Mouse (Mus musculus) hindbrain, postnatal 0 days (tissue): ENCODE results near the gene Gm49387. TPM values are rescaled to one million over a fixed set of nuclear protein-coding genes. Genes with fewer than 3 reads are reported as not detected.
A peak's percentile ranks its signal among the peaks of the same experiment; 100 is the strongest.

Experiments
- ATAC-seq: fragments of 200-750 bp; cut with Nextera tagmentation; 2 replicates; pipeline ENCODE4 v1.8.0; 2017; ENCODE audit warnings: mild to moderate bottlenecking, moderate TSS enrichment, moderate library complexity
- DNase-seq: peaks from one replicate; pipeline ENCODE4 v3.0.0-alpha.2; 2015; ENCODE audit warnings: low spot score
- H3K27ac ChIP-seq: fragments of 300-500 bp; sonication (generic); 2 replicates; pipeline ENCODE4 v1.5.1; 2014; ENCODE audit warnings: mild to moderate bottlenecking
- H3K27me3 ChIP-seq: fragments of 300-500 bp; sonication (generic); 2 replicates; pipeline ENCODE4 v1.6.1; 2014; ENCODE audit warnings: low read length, mixed read lengths; ENCODE audit not compliant: insufficient read depth
- H3K36me3 ChIP-seq: fragments of 300-500 bp; sonication (generic); 2 replicates; pipeline ENCODE4 v1.6.1; 2014; ENCODE audit warnings: low read length, mixed read lengths; ENCODE audit not compliant: insufficient read depth
- H3K4me1 ChIP-seq: fragments of 300-500 bp; sonication (generic); 2 replicates; pipeline ENCODE4 v1.6.1; 2014; ENCODE audit warnings: antibody characterized with exemption, low read length, mixed read lengths; ENCODE audit not compliant: insufficient read depth
- H3K4me2 ChIP-seq: fragments of 300-500 bp; sonication (generic); 2 replicates; pipeline ENCODE4 v1.6.1; 2014; ENCODE audit warnings: low read depth, mild to moderate bottlenecking, low read length, moderate library complexity, mixed read lengths
- H3K4me3 ChIP-seq: fragments of 300-500 bp; sonication (generic); 2 replicates; pipeline ENCODE4 v1.5.1; 2014; ENCODE audit warnings: low read length
- H3K9ac ChIP-seq: fragments of 300-500 bp; sonication (generic); replicated peaks from 2 replicates; pipeline ENCODE4 v1.6.1; 2014; ENCODE audit warnings: mild to moderate bottlenecking, low read length, moderate library complexity, mixed read lengths
- H3K9me3 ChIP-seq: fragments of 300-500 bp; sonication (generic); 2 replicates; pipeline ENCODE4 v1.6.1; 2016; ENCODE audit warnings: low read length, mixed read lengths
- CTCF ChIP-seq: IDR thresholded peaks from 2 replicates; pipeline ENCODE4 v1.5.1; 2016; ENCODE audit warnings: antibody characterized with exemption, control low read depth, low read depth
- WGBS: fragments of 180-500 bp; shearing (Covaris S2); extraction: QIAGEN DNeasy Blood & Tissue Kit; methylation state at CpG from one replicate; pipeline ENCODE4 v1.1.7; 2014; 5-methylcytosine and 5-hydroxymethylcytosine counted together
- polyA plus RNA-seq: library from polyadenylated mRNA; unstranded; fragments of >200 nt; fragmentation: Nextera tagmentation; extraction: Ambion mirVana; gene quantifications from 2 replicates; pipeline ENCODE4 v1.2.1, GENCODE M21; 2015
- total RNA-seq: library from RNA; depleted of rRNA; stranded (reverse); fragments of >200 nt; gene quantifications from 2 replicates; pipeline ENCODE4 v1.2.3, GENCODE M21; 2014

Gene Gm49387
- total and polyA plus RNA-seq, 2 experiments from 2014 or later = not detected

- DNase-seq (peak; percentile 9), ATAC-seq (no peak)
- no peaks in the 10 kb centered on the region for H3K4me1 ChIP-seq
- H3K36me3 ChIP-seq = no peaks in the 10 kb centered on the region
- WGBS = 46% methylated on average over 9 of the region's 9 CpGs
- H3K27me3 ChIP-seq = no peaks in the 10 kb centered on the region
- TF ChIP-seq CTCF = no peak
- H3K9ac ChIP-seq = no peak overlapping the region
- H3K9me3 ChIP-seq = no peaks in the 10 kb centered on the region
- no peak overlapping the region for H3K4me3 ChIP-seq
- H3K4me2 ChIP-seq = no peak overlapping the region
- no peak overlapping the region for H3K27ac ChIP-seq
Observed at GRCm38 (mm10) chr14:31577966-31578735, 62.5 kb downstream of the Gm49387 start.

- H3K9me3 ChIP-seq = no peaks in the 10 kb centered on the region
- no peak overlapping the region for H3K27ac ChIP-seq
- H3K4me2 ChIP-seq = no peak overlapping the region
- H3K36me3 ChIP-seq = no peaks in the 10 kb centered on the region
- H3K4me1 ChIP-seq = no peaks in the 10 kb centered on the region
- no peak overlapping the region for H3K9ac ChIP-seq
- no peak for TF ChIP-seq CTCF
- H3K4me3 ChIP-seq = no peak overlapping the region
- DNase-seq (no peak), ATAC-seq (no peak)
- no peaks in the 10 kb centered on the region for H3K27me3 ChIP-seq
- 50% methylated on average over 10 of the region's 10 CpGs for WGBS
Observed at GRCm38 (mm10) chr14:31576846-31577697, 63.6 kb downstream of the Gm49387 start.

- no peak overlapping the region for H3K4me3 ChIP-seq
- no peaks in the 10 kb centered on the region for H3K36me3 ChIP-seq
- H3K27me3 ChIP-seq = no peaks in the 10 kb centered on the region
- no peak overlapping the region for H3K27ac ChIP-seq
- TF ChIP-seq CTCF = no peak
- no peaks in the 10 kb centered on the region for H3K9me3 ChIP-seq
- WGBS = 70% methylated on average over 9 of the region's 9 CpGs
- ATAC-seq (no peak), DNase-seq (no peak)
- H3K4me1 ChIP-seq = no peaks in the 10 kb centered on the region
- H3K9ac ChIP-seq = no peak overlapping the region
- no peak overlapping the region for H3K4me2 ChIP-seq
Observed at GRCm38 (mm10) chr14:31575866-31576265, 64.8 kb downstream of the Gm49387 start.

GRCm38 (mm10) chr14:31574903-31575665 is 65.6 kb downstream of the Gm49387 start:
- Histone ChIP-seq H3K9me3 (no peaks in the 10 kb centered on the region), H3K36me3 (no peaks in the 10 kb centered on the region), H3K4me2 (no peak overlapping the region), H3K27me3 (no peaks in the 10 kb centered on the region), H3K27ac (no peak overlapping the region), H3K4me3 (no peak overlapping the region), H3K4me1 (no peaks in the 10 kb centered on the region), H3K9ac (no peak overlapping the region)
- DNase-seq (no peak), ATAC-seq (no peak)
- TF ChIP-seq CTCF = no peak
- 92% methylated on average over 18 of the region's 18 CpGs for WGBS

- H3K27me3 ChIP-seq = no peaks in the 10 kb centered on the region
- no peak overlapping the region for H3K27ac ChIP-seq
- H3K9ac ChIP-seq = no peak overlapping the region
- H3K9me3 ChIP-seq = no peaks in the 10 kb centered on the region
- no peaks in the 10 kb centered on the region for H3K36me3 ChIP-seq
- TF ChIP-seq CTCF = no peak
- DNase-seq (peak; percentile 2), ATAC-seq (no peak)
- 60% methylated on average over 9 of the region's 9 CpGs for WGBS
- no peak overlapping the region for H3K4me2 ChIP-seq
- no peak overlapping the region for H3K4me3 ChIP-seq
- H3K4me1 ChIP-seq = 0 out of 2 replicates have a peak, but pooled peaks cover 4% of the 10 kb centered on the region
Observed at GRCm38 (mm10) chr14:31572561-31573175, 68.0 kb downstream of the Gm49387 start.

GRCm38 (mm10) chr14:31571419-31571818 is 69.3 kb downstream of the Gm49387 start:
- Histone ChIP-seq H3K4me2 (no peak overlapping the region), H3K9ac (no peak overlapping the region), H3K9me3 (no peaks in the 10 kb centered on the region), H3K27ac (no peak overlapping the region), H3K27me3 (no peaks in the 10 kb centered on the region), H3K36me3 (no peaks in the 10 kb centered on the region), H3K4me3 (no peak overlapping the region), H3K4me1 (0 out of 2 replicates have a peak, but pooled peaks cover 4% of the 10 kb centered on the region)
- TF ChIP-seq CTCF = no peak
- WGBS = 84% methylated on average over 5 of the region's 5 CpGs
- DNase-seq (no peak), ATAC-seq (no peak)
